Mouse (Mus musculus): ENCODE data around the gene Knstrn.

- no peak for TF ChIP-seq POLR2A (IDR thresholded peaks at IDR 0.05; ENCODE audit: borderline replicate concordance, control insufficient read depth, low read depth, low read length)
- TF ChIP-seq CTCF (IDR thresholded peaks at IDR 0.05; ENCODE audit: control insufficient read depth, insufficient read depth, low read length): no peak
Observed at GRCm38 (mm10) chr2:118841774-118842173, 28.0 kb downstream of the Knstrn start.
